Mouse (Mus musculus): ENCODE measurements around the gene Cbln3.

GRCm38 (mm10) chr14:55922475-55923232 lies 38.5 kb upstream of the Cbln3 start:
- TF ChIP-seq GATA1 (IDR thresholded peaks at IDR 0.05; ENCODE audit: borderline replicate concordance, low read length): no peak
- TF ChIP-seq FLI1 (IDR thresholded peaks at IDR 0.05; ENCODE audit: low read length): no peak
